Mouse (Mus musculus): Measurements from ENCODE around the gene Plcb1.

DNA sequence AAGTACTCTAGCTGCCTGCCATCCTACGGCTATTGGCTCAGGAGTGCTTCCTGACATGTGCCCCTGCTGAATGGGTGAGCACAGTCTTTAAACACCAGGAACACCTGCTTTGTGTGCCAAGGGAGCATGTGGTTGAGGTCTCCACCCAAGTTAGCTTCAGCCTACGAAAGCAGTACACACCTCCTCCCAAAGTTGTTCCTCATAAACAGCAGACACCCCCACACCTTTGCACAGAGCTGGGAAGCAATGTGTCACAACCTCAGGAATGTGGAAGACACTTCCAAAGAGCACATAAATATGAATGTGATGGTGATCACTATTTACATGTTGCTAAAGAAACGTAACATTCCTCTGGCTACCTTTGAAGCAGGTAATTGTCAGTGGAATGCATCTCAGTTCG lies 389.7 kb downstream of the Plcb1 start:
- TF ChIP-seq CTCF (IDR thresholded peaks at IDR 0.05; ENCODE audit: low read depth, low read length) (no peak), POLR2A (IDR thresholded peaks at IDR 0.05; ENCODE audit: borderline replicate concordance, low read depth, low read length) (no peak)
